Mouse (Mus musculus) liver, postnatal 0 days (tissue): ENCODE data around the gene Cgn. TPM values are rescaled to one million over a fixed set of nuclear protein-coding genes. Genes with fewer than 3 reads are reported as not detected.

Source experiments
- ATAC-seq: fragments of 200-750 bp; cut with Nextera tagmentation; 2 replicates; pipeline ENCODE4 v1.8.0; 2017; ENCODE audit warnings: mild to moderate bottlenecking, moderate library complexity
- DNase-seq: peaks from one replicate; pipeline ENCODE4 v3.0.0-alpha.2; 2016
- H3K27ac ChIP-seq: fragments of 300-500 bp; sonication (generic); 2 replicates; pipeline ENCODE4 v1.5.1; 2014; ENCODE audit warnings: antibody characterized with exemption, moderate library complexity, mild to moderate bottlenecking, low read depth
- H3K27me3 ChIP-seq: fragments of 300-500 bp; sonication (generic); 2 replicates; pipeline ENCODE4 v1.6.1; 2014; ENCODE audit warnings: low read length, control low read depth, mixed read lengths; ENCODE audit not compliant: insufficient read depth
- H3K36me3 ChIP-seq: fragments of 300-500 bp; sonication (generic); replicated peaks from 2 replicates; pipeline ENCODE4 v1.6.1; 2014; ENCODE audit warnings: mild to moderate bottlenecking, control low read depth, low read length, moderate library complexity, mixed read lengths; ENCODE audit not compliant: insufficient read depth
- H3K4me1 ChIP-seq: fragments of 300-500 bp; sonication (generic); 2 replicates; pipeline ENCODE4 v1.6.1; 2014; ENCODE audit warnings: antibody characterized with exemption, mild to moderate bottlenecking, control low read depth; ENCODE audit not compliant: insufficient read depth
- H3K4me2 ChIP-seq: fragments of 300-500 bp; sonication (generic); 2 replicates; pipeline ENCODE4 v1.6.1; 2014; ENCODE audit warnings: low read depth, mild to moderate bottlenecking, low read length, moderate library complexity, mixed read lengths
- H3K4me3 ChIP-seq: fragments of 300-500 bp; sonication (generic); 2 replicates; pipeline ENCODE4 v1.5.1; 2014; ENCODE audit warnings: low read depth, low read length
- H3K9ac ChIP-seq: fragments of 300-500 bp; sonication (generic); replicated peaks from 2 replicates; pipeline ENCODE4 v1.6.1; 2014; ENCODE audit warnings: mild to moderate bottlenecking, moderate library complexity
- H3K9me3 ChIP-seq: fragments of 300-500 bp; sonication (generic); 2 replicates; pipeline ENCODE4 v1.6.1; 2016; ENCODE audit warnings: mild to moderate bottlenecking, control low read depth, low read length, mixed read lengths
- CTCF ChIP-seq: sonication (generic); IDR thresholded peaks from 2 replicates; pipeline ENCODE4 v1.5.1; 2016; ENCODE audit warnings: antibody characterized with exemption, low read depth
- EP300 ChIP-seq: IDR thresholded peaks from 2 replicates; pipeline ENCODE4 v1.6.1; 2016; ENCODE audit warnings: antibody characterized with exemption, low read depth, mild to moderate bottlenecking
- WGBS: fragments of 180-500 bp; shearing (Covaris S2); extraction: QIAGEN DNeasy Blood & Tissue Kit; methylation state at CpG from one replicate; pipeline ENCODE4 v1.1.7; 2014; ENCODE audit not compliant: insufficient replicate concordance; 5-methylcytosine and 5-hydroxymethylcytosine counted together
- polyA plus RNA-seq: library from polyadenylated mRNA; unstranded; fragments of >200 nt; fragmentation: Nextera tagmentation; extraction: Ambion mirVana; gene quantifications from 2 replicates; pipeline ENCODE4 v1.2.1, GENCODE M21; 2015

The Cgn gene
- polyA plus RNA-seq, 1 experiment from 2014 or later: 8.7 TPM

DNA sequence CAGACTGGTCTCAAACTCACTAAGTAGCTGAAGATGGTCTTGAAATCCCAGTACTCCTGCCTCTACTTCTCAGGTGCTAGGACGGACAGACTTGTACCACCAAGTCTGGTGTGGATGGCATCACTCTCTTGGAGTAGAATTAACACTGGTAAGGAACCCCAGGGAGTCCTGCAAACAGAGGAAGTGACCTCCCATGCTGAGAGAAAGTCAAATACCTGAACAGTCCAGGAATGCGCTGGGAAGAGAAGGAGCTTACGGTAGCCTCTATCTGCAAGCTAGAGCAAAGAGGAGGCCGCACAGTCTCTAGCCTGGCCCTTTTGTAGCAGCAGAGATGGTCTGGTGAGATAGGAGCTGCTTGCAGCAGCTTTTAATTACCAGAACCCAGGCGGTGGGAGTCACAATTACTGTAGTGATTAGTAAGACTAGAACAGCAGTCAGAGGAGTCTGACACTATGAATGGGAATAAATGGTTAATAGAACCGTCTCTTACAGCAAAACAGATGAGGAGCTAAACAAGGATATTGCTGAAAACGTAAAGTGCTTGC is 9.4 kb upstream of the Cgn start:
- DNase-seq: no peak
- no peaks in the 10 kb centered on the region for H3K4me1 ChIP-seq
- no peak for ATAC-seq
- TF ChIP-seq EP300 (no peak), CTCF (no peak)
- no peaks in the 10 kb centered on the region for H3K27me3 ChIP-seq
- H3K4me2 ChIP-seq: no peak overlapping the region
- no peak overlapping the region for H3K4me3 ChIP-seq
- WGBS: 62% methylated on average over 7 of the region's 7 CpGs
- H3K9ac ChIP-seq: no peak overlapping the region
- H3K36me3 ChIP-seq: no peaks in the 10 kb centered on the region
- no peak overlapping the region for H3K27ac ChIP-seq
- no peaks in the 10 kb centered on the region for H3K9me3 ChIP-seq

DNA sequence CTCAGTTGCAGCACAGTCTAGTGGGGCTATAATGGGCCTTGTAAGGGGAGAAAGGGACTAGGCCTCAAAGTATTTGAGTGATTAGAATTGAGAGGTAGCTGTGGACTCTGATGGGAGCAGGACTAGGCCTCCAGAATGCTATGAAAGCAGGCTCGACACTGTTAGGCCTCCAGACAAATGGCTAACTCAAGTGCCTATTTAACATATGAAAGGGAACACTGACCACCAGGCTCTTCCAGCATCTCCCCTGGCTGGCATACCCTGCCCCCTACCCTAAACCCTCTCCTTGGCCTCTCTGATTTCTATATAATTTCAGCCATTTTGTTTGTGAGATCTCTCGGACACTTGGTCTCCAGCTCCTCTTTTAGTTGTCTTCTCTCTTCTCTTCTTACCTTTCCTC is 8.1 kb upstream of the Cgn start:
- Histone ChIP-seq H3K4me1 (no peaks in the 10 kb centered on the region), H3K4me3 (no peak overlapping the region), H3K4me2 (no peak overlapping the region), H3K27me3 (no peaks in the 10 kb centered on the region), H3K9me3 (no peaks in the 10 kb centered on the region), H3K9ac (no peak overlapping the region), H3K36me3 (no peaks in the 10 kb centered on the region), H3K27ac (no peak overlapping the region)
- TF ChIP-seq EP300 (no peak), CTCF (no peak)
- WGBS: 82% methylated on average over 2 of the region's 2 CpGs
- ATAC-seq (no peak), DNase-seq (no peak)

- DNase-seq (no peak), ATAC-seq (no peak)
- WGBS: 42% methylated on average over 2 of the region's 2 CpGs
- Histone ChIP-seq H3K9ac (no peak overlapping the region), H3K4me1 (no peaks in the 10 kb centered on the region), H3K27ac (no peak overlapping the region), H3K36me3 (no peaks in the 10 kb centered on the region), H3K27me3 (no peaks in the 10 kb centered on the region), H3K9me3 (no peaks in the 10 kb centered on the region), H3K4me3 (no peak overlapping the region), H3K4me2 (no peak overlapping the region)
- TF ChIP-seq EP300: no peak
- no peak for TF ChIP-seq CTCF
These were observed 7.4 kb upstream of the Cgn start for GRCm38 (mm10) chr3:94793672-94794071.

GRCm38 (mm10) chr3:94792258-94792657 is 6.0 kb upstream of the Cgn start:
- WGBS: 90% methylated on average over 2 of the region's 2 CpGs
- Histone ChIP-seq H3K4me1 (no peaks in the 10 kb centered on the region), H3K9ac (no peak overlapping the region), H3K27me3 (peaks cover 3% of the 10 kb centered on the region), H3K9me3 (no peaks in the 10 kb centered on the region), H3K4me3 (no peak overlapping the region), H3K36me3 (no peaks in the 10 kb centered on the region), H3K27ac (no peak overlapping the region), H3K4me2 (no peak overlapping the region)
- ATAC-seq (no peak), DNase-seq (no peak)
- no peak for TF ChIP-seq EP300
- no peak for TF ChIP-seq CTCF

- WGBS: 67% methylated on average over 2 of the region's 2 CpGs
- Histone ChIP-seq H3K27ac (no peak overlapping the region), H3K27me3 (peaks cover 15% of the 10 kb centered on the region), H3K9ac (no peak overlapping the region), H3K4me3 (no peak overlapping the region), H3K36me3 (no peaks in the 10 kb centered on the region), H3K4me1 (peaks cover 10% of the 10 kb centered on the region), H3K9me3 (no peaks in the 10 kb centered on the region), H3K4me2 (no peak overlapping the region)
- DNase-seq: no peak
- TF ChIP-seq EP300: no peak
- no peak for TF ChIP-seq CTCF
- ATAC-seq: no peak
These were observed 3.2 kb upstream of the Cgn start for GRCm38 (mm10) chr3:94789516-94789915.

GRCm38 (mm10) chr3:94789071-94789470 is 2.8 kb upstream of the Cgn start:
- H3K9me3 ChIP-seq: no peaks in the 10 kb centered on the region
- WGBS: 76% methylated on average over 1 of the region's 1 CpGs
- DNase-seq (no peak), ATAC-seq (no peak)
- H3K27me3 ChIP-seq: peaks cover 15% of the 10 kb centered on the region
- no peak overlapping the region for H3K9ac ChIP-seq
- TF ChIP-seq CTCF: no peak
- TF ChIP-seq EP300: no peak
- H3K27ac ChIP-seq: no peak overlapping the region
- H3K4me2 ChIP-seq: no peak overlapping the region
- H3K36me3 ChIP-seq: no peaks in the 10 kb centered on the region
- peaks cover 10% of the 10 kb centered on the region for H3K4me1 ChIP-seq
- no peak overlapping the region for H3K4me3 ChIP-seq
